Mouse (Mus musculus) heart, adult 2 months (tissue): ENCODE data around the gene Hoxb7.

Experiments used
- CTCF ChIP-seq: fragments of 200-600 bp; IDR thresholded peaks from 2 replicates; pipeline ENCODE4 v1.8.1; 2022; ENCODE audit warnings: antibody characterized with exemption, mild to moderate bottlenecking, moderate library complexity
- POLR2A ChIP-seq: fragments of 200-500 bp; IDR thresholded peaks from 2 replicates; pipeline ENCODE4 v1.6.1; 2011; ENCODE audit warnings: mild to moderate bottlenecking, low read depth, low read length, control low read depth; ENCODE audit not compliant: insufficient read depth

DNA sequence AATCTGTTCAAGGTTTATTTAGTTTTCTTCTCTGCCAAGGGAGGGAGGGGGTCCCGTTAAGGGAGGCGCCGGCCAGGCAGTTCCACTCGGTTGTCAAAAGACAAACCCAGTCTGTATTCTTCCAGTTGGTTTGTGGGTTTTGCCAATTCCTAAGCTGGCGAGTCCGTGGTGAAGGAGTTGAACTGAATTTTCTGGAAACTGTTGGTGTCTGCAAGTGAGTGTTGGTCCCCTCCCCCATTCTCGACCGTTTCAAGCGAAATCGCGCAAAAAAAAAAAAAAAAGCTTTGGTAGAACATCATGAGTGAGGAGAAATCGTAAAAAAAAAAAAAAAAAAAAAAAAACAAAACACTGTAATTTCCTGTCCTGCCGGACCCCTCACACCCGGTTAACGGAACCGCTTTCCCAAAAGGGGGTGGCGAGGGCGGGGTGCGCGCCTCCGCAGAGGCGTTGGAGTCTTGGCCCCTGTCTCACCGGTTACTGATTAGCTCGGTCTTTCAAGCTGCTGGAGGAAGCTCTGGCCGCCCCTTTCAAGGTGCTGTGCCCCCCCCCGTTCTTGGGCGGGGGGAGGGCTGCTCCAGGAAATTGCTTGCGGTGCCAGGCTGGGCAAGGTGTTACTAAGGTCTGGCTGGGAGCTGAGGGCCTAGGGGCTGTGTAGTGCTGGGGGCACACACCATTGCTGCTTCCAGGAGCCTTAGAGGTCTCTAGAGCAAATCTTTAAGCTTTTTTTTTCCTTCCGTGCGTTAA lies 8.8 kb downstream of the Hoxb7 start:
- TF ChIP-seq POLR2A (no peak), CTCF (no peak)
